Mouse (Mus musculus) megakaryocyte, embryonic 14.5 days (primary cell): ENCODE measurements around the gene Capn3.

ENCODE experiments used
- FLI1 ChIP-seq: IDR thresholded peaks from 2 replicates; pipeline ENCODE4 v1.6.1; 2012; ENCODE audit warnings: low read length, inconsistent platforms, mixed read lengths
- GATA1 ChIP-seq: IDR thresholded peaks from 3 replicates; pipeline ENCODE4 v1.6.1; 2012; ENCODE audit warnings: mixed read lengths, low read length, inconsistent platforms, borderline replicate concordance

DNA sequence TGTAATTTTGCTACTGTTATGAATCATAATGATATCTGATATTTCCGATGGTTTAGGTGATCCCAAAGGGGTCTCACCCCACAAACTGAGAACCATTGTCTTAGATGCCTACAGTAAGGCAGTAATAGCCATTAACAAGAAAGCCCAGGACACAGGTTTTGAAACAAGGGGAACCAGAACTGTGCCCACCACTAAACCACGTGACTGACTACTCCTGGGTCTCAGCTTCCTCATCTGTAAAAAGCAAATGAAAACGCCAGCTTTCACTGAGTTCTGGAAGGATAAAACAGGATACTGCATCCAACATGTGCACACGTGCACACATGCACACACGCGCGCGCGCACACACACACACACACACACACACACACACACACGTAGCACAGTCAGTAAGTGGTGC, 13.9 kb downstream of the Capn3 start:
- no peak for TF ChIP-seq FLI1
- TF ChIP-seq GATA1 = no peak
